In the genomic region with DNA sequence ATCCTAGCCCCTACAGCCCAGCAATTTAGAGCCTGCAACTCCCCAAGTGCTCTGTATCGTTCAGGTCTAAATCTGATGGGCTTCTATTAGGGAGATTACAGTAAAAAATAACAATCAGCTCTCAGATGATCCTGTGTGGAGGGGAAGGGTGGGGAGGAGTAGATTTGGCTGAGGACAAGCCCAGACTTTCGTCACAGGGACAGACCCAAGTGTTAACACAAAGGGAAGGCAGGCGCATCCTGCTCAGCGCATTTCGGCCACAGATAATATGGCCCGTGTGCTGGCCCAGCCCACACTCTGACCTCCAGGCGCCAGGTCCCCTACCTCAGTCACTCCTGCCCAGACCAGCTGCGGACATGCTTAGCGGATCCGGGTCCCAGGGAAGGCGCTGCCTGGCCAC, we compare ENCODE assay signal across 8 mouse cellular contexts.
DNase-seq lines count a peak whose midpoint lies in the region; ATAC-seq and TF ChIP-seq lines count a peak whose summit lies in the region.

No protein-coding gene starts in this region.

- under 1% methylated on average over 11 of the region's 11 CpGs for WGBS in forebrain, embryonic 14.5 days
- WGBS in olfactory bulb, adult 2 months = 6% methylated on average over 11 of the region's 11 CpGs

- H3K79me2 ChIP-seq in MEL (ENCODE audit: control insufficient read depth, insufficient read depth, low read length, poor library complexity) = no peaks in the 10 kb centered on the region

- peak overlapping the region; percentile 70 for H3K4me2 ChIP-seq in forebrain, embryonic 14.5 days (ENCODE audit: low read length)

- TF ChIP-seq RAD21 in MEL (IDR thresholded peaks at IDR 0.05; ENCODE audit: low read depth, low read length) = no peak

- H3K4me1 ChIP-seq in MEL (ENCODE audit: control insufficient read depth in 1 of 2, insufficient read depth in 2 of 2, low read length in 2 of 2) = no peaks in the 10 kb centered on the region
- H3K4me1 ChIP-seq in forebrain, embryonic 14.5 days (ENCODE audit: control insufficient read depth, insufficient read depth, low read length) = peaks cover 12% of the 10 kb centered on the region; the same call in 1 of the 2 replicates
- peaks cover 10% of the 10 kb centered on the region for H3K4me1 ChIP-seq in olfactory bulb, adult 2 months (ENCODE audit: control insufficient read depth, insufficient read depth, low read length)

- TF ChIP-seq POLR2A in MEL (IDR thresholded peaks at IDR 0.05; ENCODE audit: control insufficient read depth in 1 of 2, insufficient read depth in 1 of 2, low read depth in 1 of 2, low read length in 2 of 2, poor library complexity in 1 of 2) = no peak
- peak; percentile 32; the same call in 1 of the 2 replicates for TF ChIP-seq POLR2A in olfactory bulb, adult 2 months (IDR thresholded peaks at IDR 0.05; ENCODE audit: insufficient read depth, low read depth, low read length)

- H3K36me3 ChIP-seq in MEL (ENCODE audit: control insufficient read depth in 1 of 2, insufficient read depth in 2 of 2, low read length in 2 of 2) = no peaks in the 10 kb centered on the region
- no peaks in the 10 kb centered on the region for H3K36me3 ChIP-seq in forebrain, embryonic 14.5 days (ENCODE audit: control insufficient read depth, insufficient read depth, low read length)

- TF ChIP-seq CTCF in MEL (IDR thresholded peaks at IDR 0.05 in 2 of 3, conservative IDR thresholded peaks at IDR 0.05 in 1 of 3; ENCODE audit: control insufficient read depth in 1 of 3, insufficient read depth in 1 of 3, low read depth in 2 of 3, low read length in 3 of 3, poor library complexity in 1 of 3, severe bottlenecking in 1 of 3) = no peak
- TF ChIP-seq CTCF in olfactory bulb, adult 2 months (IDR thresholded peaks at IDR 0.05; ENCODE audit: insufficient read depth, low read depth, low read length) = no peak

- H3K27me3 ChIP-seq in MEL (ENCODE audit: control insufficient read depth in 1 of 2, insufficient read depth in 2 of 2, low read length in 2 of 2) = no peaks in the 10 kb centered on the region
- H3K27me3 ChIP-seq in forebrain, embryonic 14.5 days (replicated peaks; ENCODE audit: control insufficient read depth, insufficient read depth, low read length) = no peaks in the 10 kb centered on the region

- no peak overlapping the region for H3K27ac ChIP-seq in MEL (ENCODE audit: control insufficient read depth, low read depth, low read length)
- H3K27ac ChIP-seq in forebrain, embryonic 14.5 days (ENCODE audit: low read depth, low read length) = peak overlapping the region; percentile 49; the same call in 1 of the 2 replicates
- peak overlapping the region; percentile 38; the same call in 1 of the 2 replicates for H3K27ac ChIP-seq in olfactory bulb, adult 2 months (ENCODE audit: insufficient read depth, low read depth, low read length)

- H3K9ac ChIP-seq in MEL (ENCODE audit: control insufficient read depth, low read depth, low read length, poor library complexity, severe bottlenecking) = no peak overlapping the region
- H3K9ac ChIP-seq in forebrain, embryonic 14.5 days (ENCODE audit: low read length) = peak overlapping the region; percentile 76

- no peak overlapping the region for H3K4me3 ChIP-seq in MEL (ENCODE audit: control insufficient read depth in 1 of 2, insufficient read depth in 1 of 2, low read depth in 2 of 2, low read length in 2 of 2)
- H3K4me3 ChIP-seq in forebrain, embryonic 14.5 days (ENCODE audit: low read depth, low read length) = peak overlapping the region; percentile 48
- H3K4me3 ChIP-seq in olfactory bulb, adult 2 months (ENCODE audit: insufficient read depth, low read depth, low read length) = peak overlapping the region; percentile 67

- intact Hi-C loops in heart, postnatal 36 days (cut with DNase I) = loop anchor here (2.0 to 5.0 kb wide), 2 partner anchors 20 to 43 kb away; no protein-coding TSS in a partner anchor

- no peak for TF ChIP-seq EP300 in MEL (IDR thresholded peaks at IDR 0.05; ENCODE audit: low read depth in 1 of 2, low read length in 2 of 2)

- no peak for DNase-seq in MEL (ENCODE audit: low read depth, low spot score)
- DNase-seq in c-Kit-positive CD71-positive TER-119-positive erythroid progenitor cells, embryonic 14.5 days (ENCODE audit: low spot score) = peak; percentile 3
- DNase-seq in forebrain, embryonic 14.5 days (ENCODE audit: low spot score) = peak; percentile 92
- peak; percentile 63 to 69 for DNase-seq in heart, postnatal 36 days
- DNase-seq in layer of hippocampus, adult 8-10 months (ENCODE audit: low spot score in 2 of 2) = peak; percentile 46 to 60
- DNase-seq in lung, adult 18-20 months = peak; percentile 61 to 82
- no peak for DNase-seq in thymus, adult 18-20 months

- no peaks in the 10 kb centered on the region for H3K9me3 ChIP-seq in MEL (replicated peaks; ENCODE audit: insufficient read depth, low read length)
- H3K9me3 ChIP-seq in forebrain, embryonic 14.5 days (replicated peaks; ENCODE audit: control insufficient read depth, low read length) = no peaks in the 10 kb centered on the region

- peak; percentile 89 for ATAC-seq in forebrain, embryonic 14.5 days

TF ChIP-seq in MEL, 35 proteins besides CTCF, POLR2A, EP300 and RAD21:
- TF ChIP-seq GABPA (IDR thresholded peaks at IDR 0.05; ENCODE audit: low read depth, low read length) (no peak), MAX (IDR thresholded peaks at IDR 0.05; ENCODE audit: low read length) (no peak), MYC (IDR thresholded peaks at IDR 0.05; ENCODE audit: low read depth, low read length) (no peak), HCFC1 (IDR thresholded peaks at IDR 0.05; ENCODE audit: low read depth, low read length) (no peak), ZKSCAN1 (IDR thresholded peaks at IDR 0.05; ENCODE audit: low read depth, low read length) (no peak), MXI1 (IDR thresholded peaks at IDR 0.05; ENCODE audit: low read depth, low read length) (peak; percentile 36; the same call in 1 of the 2 replicates), ZMIZ1 (IDR thresholded peaks at IDR 0.05; ENCODE audit: low read depth, low read length) (no peak), JUND (IDR thresholded peaks at IDR 0.05; ENCODE audit: low read depth, low read length) (no peak)

Comparison
In these comparisons a context has a peak if more than half of its experiments do, and no peak if none do; other contexts are left out.
1. DNase-seq: peak in c-Kit-positive CD71-positive TER-119-positive erythroid progenitor cells, embryonic 14.5 days (single experiment), forebrain, embryonic 14.5 days (single experiment), heart, postnatal 36 days (2 of 2), layer of hippocampus, adult 8-10 months (2 of 2) and lung, adult 18-20 months (2 of 2); none in MEL (single experiment) and thymus, adult 18-20 months (0 of 2).
2. H3K4me3 ChIP-seq: peak in forebrain, embryonic 14.5 days (single experiment) and olfactory bulb, adult 2 months (single experiment); none in MEL (0 of 2).